Mouse (Mus musculus): Measurements from ENCODE around the gene Insyn1. TPM values are rescaled to one million over a fixed set of nuclear protein-coding genes. Genes with fewer than 3 reads are reported as not detected.

The Insyn1 gene
- polyA plus RNA-seq, 1 experiment = 12.1 TPM

DNA sequence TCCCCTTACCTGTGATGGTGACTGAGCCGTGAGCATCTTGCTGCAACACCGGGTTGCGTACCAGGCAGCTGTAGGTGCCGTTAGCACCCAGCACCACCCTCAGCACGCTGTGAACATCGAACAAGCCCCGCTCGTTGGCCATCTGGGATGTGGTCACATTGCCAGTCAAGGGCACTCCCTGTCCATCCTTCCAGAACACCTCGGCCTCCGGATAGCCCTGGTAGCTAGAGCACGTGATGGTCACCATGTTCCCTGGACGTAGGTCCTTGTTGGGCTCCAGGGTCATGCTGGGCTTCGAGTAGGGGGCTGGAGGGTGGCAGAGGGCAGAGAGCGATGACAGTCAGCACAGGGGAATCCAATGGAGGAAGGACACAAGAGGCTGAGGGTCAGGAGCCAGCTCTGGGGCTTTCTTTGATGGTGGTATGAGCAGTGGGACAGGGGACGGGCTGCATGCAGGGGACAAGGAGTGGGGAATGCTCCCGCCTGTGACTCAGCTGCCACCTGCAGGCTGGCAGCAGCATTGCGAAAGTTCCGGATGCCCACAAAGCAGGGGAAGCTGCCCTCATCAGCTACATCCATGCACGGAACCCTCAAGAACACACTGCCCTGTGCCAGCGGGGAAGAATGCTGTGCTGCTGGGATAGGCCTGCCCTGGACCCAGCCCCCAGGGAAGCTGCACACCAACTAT lies 47.2 kb downstream of the Insyn1 start:
- H3K27ac ChIP-seq (replicated peaks; ENCODE audit: low read depth, low read length) = no peak overlapping the region
- no peaks in the 10 kb centered on the region for H3K4me1 ChIP-seq (ENCODE audit: control insufficient read depth, insufficient read depth, insufficient read length, low read length)

GRCm38 (mm10) chr9:58537774-58538173 lies 49.4 kb downstream of the Insyn1 start:
- Histone ChIP-seq H3K27ac (replicated peaks; ENCODE audit: low read depth, low read length) (no peak overlapping the region), H3K4me3 (ENCODE audit: insufficient read depth, low read depth, low read length) (no peak overlapping the region)

More for the DNA sequence above, 47.2 kb downstream of the Insyn1 start:
- no peak overlapping the region for H3K4me3 ChIP-seq (ENCODE audit: insufficient read depth, low read depth, low read length)

DNA sequence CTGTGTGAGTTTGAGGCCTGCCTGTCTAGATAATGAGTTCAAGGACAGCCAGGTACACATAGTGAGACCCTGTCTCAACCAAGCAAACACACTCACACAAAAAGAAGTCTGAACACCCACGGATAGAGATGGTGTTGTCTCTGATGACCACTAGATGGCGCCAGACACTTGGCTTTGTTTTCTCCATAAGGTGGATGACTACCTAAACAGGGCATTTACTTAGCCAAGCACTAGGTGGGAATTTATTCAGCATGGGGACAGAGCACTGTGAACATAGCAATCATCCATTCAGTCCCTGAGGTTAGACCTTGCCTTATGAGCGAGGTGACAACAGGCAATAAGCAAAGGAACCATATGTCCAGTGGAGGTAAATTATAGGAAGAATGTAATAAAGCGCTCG lies 51.5 kb downstream of the Insyn1 start:
- Histone ChIP-seq H3K4me3 (ENCODE audit: insufficient read depth, low read depth, low read length) (no peak overlapping the region), H3K4me1 (ENCODE audit: control insufficient read depth, insufficient read depth, insufficient read length, low read length) (peaks cover 6% of the 10 kb centered on the region; the same call in 1 of the 2 replicates)

More at GRCm38 (mm10) chr9:58537774-58538173, 49.4 kb downstream of the Insyn1 start:
- peaks cover 6% of the 10 kb centered on the region; the same call in 1 of the 2 replicates for H3K4me1 ChIP-seq (ENCODE audit: control insufficient read depth, insufficient read depth, insufficient read length, low read length)

DNA sequence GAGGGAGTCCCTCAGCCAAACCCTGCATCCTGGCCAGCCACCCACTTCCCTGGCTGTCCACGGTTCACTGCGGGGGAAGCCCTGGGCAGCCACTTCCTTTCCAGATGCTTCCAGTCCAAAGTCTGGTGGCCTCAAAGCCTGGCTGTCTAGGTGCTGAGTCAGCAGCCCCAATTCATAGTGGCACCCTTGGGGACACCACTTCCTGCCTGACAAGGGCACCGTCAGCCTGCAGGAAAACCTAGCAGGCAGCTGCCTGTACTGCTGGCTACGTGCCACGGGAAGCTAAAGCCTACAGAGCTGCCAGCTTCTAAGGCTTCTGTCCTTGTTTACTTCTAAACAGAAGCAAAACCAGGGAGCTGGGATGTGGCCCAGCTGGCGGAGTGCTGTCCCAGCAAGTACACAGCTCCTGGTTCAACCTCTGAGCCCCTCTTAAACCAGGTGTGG lies 53.5 kb downstream of the Insyn1 start:
- peaks cover 6% of the 10 kb centered on the region; the same call in 1 of the 2 replicates for H3K4me1 ChIP-seq (ENCODE audit: control insufficient read depth, insufficient read depth, insufficient read length, low read length)
- 0 out of 2 replicates have a peak overlapping the region, but pooled peaks have one; percentile 48 for H3K27ac ChIP-seq (replicated peaks; ENCODE audit: low read depth, low read length)
- no peak overlapping the region for H3K4me3 ChIP-seq (ENCODE audit: insufficient read depth, low read depth, low read length)

More for the DNA sequence above, 51.5 kb downstream of the Insyn1 start:
- no peak overlapping the region for H3K27ac ChIP-seq (replicated peaks; ENCODE audit: low read depth, low read length)

- no peak overlapping the region for H3K27ac ChIP-seq (replicated peaks; ENCODE audit: low read depth, low read length)
Observed at GRCm38 (mm10) chr9:58544879-58545324, 56.5 kb downstream of the Insyn1 start.

GRCm38 (mm10) chr9:58545428-58545827 lies 57.0 kb downstream of the Insyn1 start:
- Histone ChIP-seq H3K4me3 (ENCODE audit: insufficient read depth, low read depth, low read length) (no peak overlapping the region), H3K27ac (replicated peaks; ENCODE audit: low read depth, low read length) (no peak overlapping the region), H3K4me1 (ENCODE audit: control insufficient read depth, insufficient read depth, insufficient read length, low read length) (peaks cover 6% of the 10 kb centered on the region; the same call in 1 of the 2 replicates)

More at GRCm38 (mm10) chr9:58544879-58545324, 56.5 kb downstream of the Insyn1 start:
- Histone ChIP-seq H3K4me3 (ENCODE audit: insufficient read depth, low read depth, low read length) (no peak overlapping the region), H3K4me1 (ENCODE audit: control insufficient read depth, insufficient read depth, insufficient read length, low read length) (peaks cover 6% of the 10 kb centered on the region; the same call in 1 of the 2 replicates)

DNA sequence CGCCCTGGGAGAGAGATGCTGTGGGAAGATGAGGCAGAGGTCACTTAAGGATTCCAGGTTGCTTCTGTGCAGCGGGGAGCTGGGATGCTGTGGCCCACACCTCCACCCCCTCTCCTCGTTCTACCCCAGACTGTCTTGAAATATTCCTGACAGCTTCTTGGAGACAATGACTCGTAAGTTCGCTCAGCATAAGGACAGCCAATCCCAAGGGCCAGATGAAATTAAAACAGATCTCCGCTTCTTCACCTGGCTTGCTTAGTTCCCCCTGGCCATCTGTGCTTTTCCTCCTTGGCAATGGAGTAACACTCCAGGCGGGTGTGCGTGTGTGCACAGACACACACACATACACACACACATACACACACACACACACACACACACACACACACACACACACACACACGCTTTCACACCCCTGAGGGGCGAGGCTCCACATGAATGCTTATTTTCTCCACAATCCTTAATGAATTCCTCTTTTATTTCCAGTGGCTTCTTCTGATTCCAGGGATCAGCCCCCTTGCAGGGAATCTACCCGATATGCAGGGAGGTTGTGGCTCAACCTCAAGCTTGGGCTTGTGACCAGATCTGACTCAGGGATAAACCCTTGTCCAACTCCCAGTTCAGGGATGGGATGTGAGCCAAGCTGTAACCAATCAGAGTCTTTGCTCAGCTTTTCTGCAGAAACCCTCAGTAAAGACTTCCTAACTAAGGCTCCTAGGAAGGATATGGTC lies 58.4 kb downstream of the Insyn1 start:
- Histone ChIP-seq H3K4me1 (ENCODE audit: control insufficient read depth, insufficient read depth, insufficient read length, low read length) (peaks cover 4% of the 10 kb centered on the region; the same call in 1 of the 2 replicates), H3K27ac (replicated peaks; ENCODE audit: low read depth, low read length) (no peak overlapping the region), H3K4me3 (ENCODE audit: insufficient read depth, low read depth, low read length) (no peak overlapping the region)

DNA sequence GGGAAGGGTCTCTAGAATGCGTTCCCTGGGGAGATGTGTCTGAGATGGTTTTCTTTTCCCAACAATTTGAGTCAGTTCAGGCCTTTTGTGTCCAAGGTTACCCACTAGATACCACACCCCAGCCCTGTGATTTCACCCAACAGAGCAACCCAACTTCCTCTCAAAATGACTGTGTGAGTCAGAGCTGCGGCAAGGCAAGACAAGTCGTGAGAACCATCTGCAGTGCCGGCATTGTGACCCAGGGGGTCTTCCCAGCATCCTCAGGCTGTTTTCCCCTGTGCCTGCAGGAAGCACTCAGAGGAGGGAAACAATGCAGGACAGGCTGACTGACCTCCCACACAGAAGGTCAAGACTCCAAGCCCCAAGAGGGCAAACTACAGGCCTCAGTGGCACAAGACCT lies 60.5 kb downstream of the Insyn1 start:
- Histone ChIP-seq H3K27ac (replicated peaks; ENCODE audit: low read depth, low read length) (no peak overlapping the region), H3K4me3 (ENCODE audit: insufficient read depth, low read depth, low read length) (no peak overlapping the region), H3K4me1 (ENCODE audit: control insufficient read depth, insufficient read depth, insufficient read length, low read length) (no peaks in the 10 kb centered on the region)

Other genes starting within 250 kb of the Insyn1 start
- 6.6 and 9.4 TPM in 2 replicates for gene Pml, start 238.8 kb upstream of the Insyn1 start, polyA plus RNA-seq (2012; ENCODE audit: insufficient read depth, insufficient read length, missing spikeins)
- gene Stoml1, start 235.4 kb upstream of the Insyn1 start, polyA plus RNA-seq (2012; ENCODE audit: insufficient read depth, insufficient read length, missing spikeins) = 7.9 and 8.1 TPM in 2 replicates
- gene Loxl1, start 175.4 kb upstream of the Insyn1 start, polyA plus RNA-seq (2012; ENCODE audit: insufficient read depth, insufficient read length, missing spikeins) = 8.1 and 13.8 TPM in 2 replicates
- gene Tbc1d21, start 118.1 kb upstream of the Insyn1 start, polyA plus RNA-seq (2012; ENCODE audit: insufficient read depth, insufficient read length, missing spikeins) = not detected in 2 replicates
- 0.29 TPM in 1 of 2 replicates, not detected in the other for gene Cd276, start 66.8 kb downstream of the Insyn1 start, polyA plus RNA-seq (2012; ENCODE audit: insufficient read depth, insufficient read length, missing spikeins)
- gene Nptn, start 93.6 kb downstream of the Insyn1 start, polyA plus RNA-seq (2012; ENCODE audit: insufficient read depth, insufficient read length, missing spikeins) = 124 and 127 TPM in 2 replicates

Data from brown adipose tissue, adult 24 weeks (tissue).